Mouse (Mus musculus) midbrain, embryonic 16.5 days (tissue): ENCODE data around the gene Pcx. TPM values are rescaled to one million over a fixed set of nuclear protein-coding genes. Genes with fewer than 3 reads are reported as not detected.

Source experiments
- ATAC-seq: fragments of 200-750 bp; cut with Nextera tagmentation; 2 replicates; pipeline ENCODE4 v1.8.0; 2017; ENCODE audit warnings: moderate TSS enrichment
- H3K27ac ChIP-seq: fragments of 300-500 bp; sonication (generic); 2 replicates; pipeline ENCODE4 v1.5.1; 2014; ENCODE audit warnings: mild to moderate bottlenecking, low read length, mixed read lengths
- H3K27me3 ChIP-seq: fragments of 300-500 bp; sonication (generic); 2 replicates; pipeline ENCODE4 v1.6.1; 2014; ENCODE audit warnings: low read depth, low read length, mixed read lengths; ENCODE audit not compliant: control insufficient read depth, insufficient read depth
- H3K36me3 ChIP-seq: fragments of 300-500 bp; sonication (generic); 2 replicates; pipeline ENCODE4 v1.6.1; 2014; ENCODE audit warnings: mild to moderate bottlenecking, low read length, moderate library complexity, mixed read lengths; ENCODE audit not compliant: control insufficient read depth, insufficient read depth
- H3K4me1 ChIP-seq: fragments of 300-500 bp; sonication (generic); 2 replicates; pipeline ENCODE4 v1.6.1; 2014; ENCODE audit warnings: mild to moderate bottlenecking, low read length, mixed read lengths; ENCODE audit not compliant: control insufficient read depth, insufficient read depth
- H3K4me2 ChIP-seq: fragments of 300-500 bp; sonication (generic); 2 replicates; pipeline ENCODE4 v1.6.1; 2014; ENCODE audit warnings: mild to moderate bottlenecking, low read length, mixed read lengths
- H3K4me3 ChIP-seq: fragments of 300-500 bp; sonication (generic); 2 replicates; pipeline ENCODE4 v1.5.1; 2014; ENCODE audit warnings: low read depth, mild to moderate bottlenecking, low read length, moderate library complexity, mixed read lengths
- H3K9ac ChIP-seq: fragments of 300-500 bp; sonication (generic); 2 replicates; pipeline ENCODE4 v1.6.1; 2014; ENCODE audit warnings: low read depth, low read length, mixed read lengths
- H3K9me3 ChIP-seq: fragments of 300-500 bp; sonication (generic); replicated peaks from 2 replicates; pipeline ENCODE4 v1.6.1; 2014; ENCODE audit warnings: mild to moderate bottlenecking, low read length, mixed read lengths; ENCODE audit not compliant: control insufficient read depth, poor library complexity, severe bottlenecking
- WGBS: fragments of 180-500 bp; shearing (Covaris S2); extraction: QIAGEN DNeasy Blood & Tissue Kit; methylation state at CpG from one replicate; pipeline ENCODE4 v1.1.7; 2014; 5-methylcytosine and 5-hydroxymethylcytosine counted together
- polyA plus RNA-seq: library from polyadenylated mRNA; unstranded; fragments of >200 nt; fragmentation: Nextera tagmentation; extraction: Ambion mirVana; gene quantifications from 2 replicates; pipeline ENCODE4 v1.2.1, GENCODE M21; 2015

The Pcx gene
- 25.1 and 35.3 TPM in 2 replicates for polyA plus RNA-seq

DNA sequence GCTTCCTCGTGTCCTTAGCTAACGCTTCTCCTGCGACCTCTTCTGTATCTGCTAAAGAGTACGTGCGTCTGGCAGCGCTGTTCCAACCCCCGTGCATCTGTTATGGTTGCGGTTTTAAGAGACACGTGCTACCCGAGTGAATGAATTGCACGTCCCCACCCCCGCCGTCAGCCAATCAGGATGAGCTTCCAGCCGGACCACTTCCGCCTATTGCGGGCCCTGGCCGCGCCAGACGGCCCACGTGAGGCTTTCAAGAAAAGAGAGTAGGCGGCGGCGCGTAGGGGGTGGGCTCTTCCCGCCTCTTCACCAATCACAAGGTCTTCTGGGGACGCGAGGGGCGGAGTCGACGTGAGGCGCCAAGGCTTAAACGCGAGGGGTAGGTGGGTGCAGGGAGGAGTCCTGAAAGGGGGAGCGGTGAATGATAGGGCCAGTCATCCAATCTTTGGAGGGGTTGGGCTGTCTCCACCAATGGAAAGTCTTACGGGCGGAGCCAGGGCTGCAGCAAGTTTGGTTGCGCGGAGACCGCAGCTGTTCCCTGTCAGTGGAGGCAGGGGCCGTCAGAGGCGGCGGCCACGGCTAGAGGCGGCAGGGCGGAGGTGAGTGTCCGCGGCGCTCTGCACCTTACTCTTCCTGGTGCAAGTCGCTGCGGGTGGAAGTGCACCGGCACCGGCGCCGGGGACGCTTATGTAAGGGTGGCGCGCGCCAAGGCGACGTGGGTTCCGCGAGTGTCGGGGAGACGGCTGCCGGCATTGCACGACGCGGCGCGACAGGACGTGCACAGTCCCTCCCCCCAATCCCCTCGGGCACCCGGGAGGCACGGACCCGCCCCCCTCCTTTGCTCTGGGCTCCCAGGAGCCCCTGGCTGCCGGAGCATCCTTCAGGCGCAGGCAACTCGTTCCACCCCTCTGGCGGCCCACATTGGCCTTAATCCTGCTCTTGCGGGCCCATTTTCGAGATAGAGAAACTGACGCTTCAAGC lies at the start of gene Pcx:
TSS of gene Pcx (plus strand) at position 487 of the 978 bp plus-strand sequence.
- Histone ChIP-seq H3K4me1 (peaks cover 9% of the 10 kb centered on the region; the same call in 1 of the 2 replicates), H3K27ac (no peak within 1 kb of the TSS), H3K4me3 (peak within 1 kb of the TSS; percentile 70), H3K9me3 (no peaks in the 10 kb centered on the region), H3K27me3 (no peaks in the 10 kb centered on the region), H3K9ac (peak within 1 kb of the TSS; percentile 61), H3K36me3 (no peaks in the 10 kb centered on the region), H3K4me2 (peak within 1 kb of the TSS; percentile 80)
- under 1% methylated on average over 79 of the region's 82 CpGs for WGBS
- ATAC-seq = peak; percentile 100

DNA sequence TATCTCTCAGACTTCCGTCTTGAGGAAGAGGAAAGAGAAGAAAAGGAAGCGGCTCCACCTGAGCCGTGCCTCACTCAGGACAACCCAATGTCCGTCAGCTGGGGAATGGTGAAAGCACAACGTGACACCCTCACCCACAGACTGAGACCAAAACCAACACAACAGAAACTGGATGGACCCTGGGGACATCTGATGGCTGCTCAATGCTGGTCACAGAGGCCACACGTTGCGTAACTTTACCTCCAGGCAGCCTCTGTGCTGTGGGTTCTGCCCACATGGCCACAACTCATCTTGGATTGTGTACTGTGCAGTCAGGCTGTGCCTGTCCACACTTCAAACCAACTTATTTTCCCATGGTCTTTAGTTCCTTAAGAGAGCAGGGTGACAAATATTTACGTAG lies 48.3 kb upstream of the Pcx start:
- Histone ChIP-seq H3K9me3 (no peaks in the 10 kb centered on the region), H3K4me3 (no peak overlapping the region), H3K9ac (no peak overlapping the region), H3K36me3 (no peaks in the 10 kb centered on the region), H3K4me1 (no peaks in the 10 kb centered on the region), H3K4me2 (no peak overlapping the region), H3K27me3 (no peaks in the 10 kb centered on the region), H3K27ac (no peak overlapping the region)
- WGBS = 88% methylated on average over 8 of the region's 8 CpGs
- no peak for ATAC-seq

GRCm38 (mm10) chr19:4464666-4465065 lies 45.6 kb upstream of the Pcx start:
- no peak overlapping the region for H3K27ac ChIP-seq
- no peaks in the 10 kb centered on the region for H3K4me1 ChIP-seq
- no peak overlapping the region for H3K9ac ChIP-seq
- H3K36me3 ChIP-seq = no peaks in the 10 kb centered on the region
- no peak for ATAC-seq
- WGBS = 80% methylated on average over 4 of the region's 4 CpGs
- H3K4me2 ChIP-seq = no peak overlapping the region
- H3K9me3 ChIP-seq = no peaks in the 10 kb centered on the region
- no peaks in the 10 kb centered on the region for H3K27me3 ChIP-seq
- H3K4me3 ChIP-seq = no peak overlapping the region

DNA sequence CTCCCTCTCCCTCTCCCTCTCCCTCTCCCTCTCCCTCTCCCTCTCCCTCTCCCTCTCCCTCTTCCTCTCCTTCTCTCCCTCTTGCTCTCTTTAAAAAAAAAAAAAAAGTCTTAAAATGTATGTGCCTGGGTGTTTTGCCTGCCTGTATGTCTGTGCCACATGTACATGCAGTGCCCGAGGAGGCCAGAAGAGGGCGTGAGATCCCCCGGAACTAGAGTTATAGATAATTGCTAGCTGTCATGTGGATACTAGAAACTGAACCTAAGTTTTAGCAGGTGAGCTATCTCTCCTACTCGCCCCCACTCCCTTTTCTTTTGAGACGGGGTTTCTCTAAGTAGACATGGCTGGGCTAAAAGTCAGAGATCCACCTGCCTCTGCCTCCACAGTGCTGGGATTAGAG lies 41.9 kb upstream of the Pcx start:
- Histone ChIP-seq H3K9ac (no peak overlapping the region), H3K27me3 (no peaks in the 10 kb centered on the region), H3K4me2 (no peak overlapping the region), H3K9me3 (no peaks in the 10 kb centered on the region), H3K27ac (no peak overlapping the region), H3K36me3 (no peaks in the 10 kb centered on the region), H3K4me3 (no peak overlapping the region), H3K4me1 (no peaks in the 10 kb centered on the region)
- 32% methylated on average over 5 of the region's 5 CpGs for WGBS
- ATAC-seq = no peak

DNA sequence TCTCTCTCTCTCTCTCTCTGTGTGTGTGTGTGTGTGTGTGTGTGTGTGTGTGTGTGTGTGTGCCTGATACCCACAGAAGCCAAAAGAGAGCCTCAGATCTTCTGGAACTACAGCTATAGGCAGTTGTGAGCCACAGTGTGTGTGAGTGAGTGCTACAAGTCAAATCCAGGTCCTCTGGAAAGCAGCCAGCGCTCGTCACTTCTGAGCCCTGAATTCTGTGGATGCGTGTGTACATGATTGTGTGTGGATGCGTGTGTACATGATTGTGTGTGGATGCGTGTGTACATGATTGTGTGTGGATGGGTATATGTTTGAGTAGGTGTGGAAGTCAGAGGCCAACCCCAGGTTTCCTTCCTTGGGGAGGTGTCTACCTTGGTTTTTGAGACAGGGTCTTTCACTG lies 36.7 kb upstream of the Pcx start:
- H3K9ac ChIP-seq = no peak overlapping the region
- ATAC-seq = no peak
- H3K36me3 ChIP-seq = no peaks in the 10 kb centered on the region
- 93% methylated on average over 5 of the region's 5 CpGs for WGBS
- no peak overlapping the region for H3K27ac ChIP-seq
- peaks cover 7% of the 10 kb centered on the region for H3K27me3 ChIP-seq
- H3K4me1 ChIP-seq = peaks cover 4% of the 10 kb centered on the region; the same call in 1 of the 2 replicates
- H3K9me3 ChIP-seq = no peaks in the 10 kb centered on the region
- no peak overlapping the region for H3K4me2 ChIP-seq
- no peak overlapping the region for H3K4me3 ChIP-seq

DNA sequence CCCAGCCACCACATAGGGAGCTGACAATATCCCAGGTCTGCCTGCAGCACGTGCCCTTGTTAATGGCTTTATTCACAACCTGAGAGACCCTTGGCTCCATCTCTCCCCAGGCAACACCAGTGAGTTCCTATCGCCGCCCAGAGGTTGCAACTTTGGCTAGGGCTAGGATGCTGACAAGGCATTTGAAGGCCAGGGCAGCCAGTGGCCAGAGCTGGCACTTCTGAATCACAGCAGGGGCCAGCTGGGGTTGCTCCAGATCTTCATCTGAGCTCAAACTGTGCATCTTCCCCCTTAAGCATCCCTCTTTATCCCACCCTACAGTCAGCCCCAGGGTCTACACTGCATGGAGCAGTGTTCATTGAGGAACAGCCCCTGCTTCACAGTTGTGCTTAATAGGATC lies 35.5 kb upstream of the Pcx start:
- ATAC-seq = no peak
- H3K4me1 ChIP-seq = peaks cover 4% of the 10 kb centered on the region; the same call in 1 of the 2 replicates
- H3K4me2 ChIP-seq = no peak overlapping the region
- peaks cover 7% of the 10 kb centered on the region for H3K27me3 ChIP-seq
- 58% methylated on average over 3 of the region's 3 CpGs for WGBS
- H3K4me3 ChIP-seq = no peak overlapping the region
- no peaks in the 10 kb centered on the region for H3K36me3 ChIP-seq
- H3K9ac ChIP-seq = no peak overlapping the region
- no peaks in the 10 kb centered on the region for H3K9me3 ChIP-seq
- no peak overlapping the region for H3K27ac ChIP-seq

GRCm38 (mm10) chr19:4475224-4475925 lies 34.9 kb upstream of the Pcx start:
- Histone ChIP-seq H3K9me3 (no peaks in the 10 kb centered on the region), H3K9ac (no peak overlapping the region), H3K4me2 (no peak overlapping the region), H3K4me3 (no peak overlapping the region), H3K36me3 (no peaks in the 10 kb centered on the region), H3K4me1 (peaks cover 4% of the 10 kb centered on the region; the same call in 1 of the 2 replicates), H3K27me3 (peaks cover 7% of the 10 kb centered on the region), H3K27ac (no peak overlapping the region)
- ATAC-seq = no peak
- WGBS = 77% methylated on average over 11 of the region's 11 CpGs

- H3K36me3 ChIP-seq = no peaks in the 10 kb centered on the region
- H3K4me3 ChIP-seq = peak overlapping the region; percentile 56
- H3K9me3 ChIP-seq = no peaks in the 10 kb centered on the region
- H3K27me3 ChIP-seq = peaks cover 7% of the 10 kb centered on the region
- peak overlapping the region; percentile 74 for H3K9ac ChIP-seq
- H3K4me2 ChIP-seq = peak overlapping the region; percentile 97
- under 1% methylated on average over 65 of the region's 70 CpGs for WGBS
- ATAC-seq = peak; percentile 79
- H3K27ac ChIP-seq = 0 out of 2 replicates have a peak overlapping the region, but pooled peaks have one; percentile 24
- H3K4me1 ChIP-seq = peaks cover 4% of the 10 kb centered on the region; the same call in 1 of the 2 replicates
Measured at GRCm38 (mm10) chr19:4476601-4477257, 33.5 kb upstream of the Pcx start.
